Mouse (Mus musculus): ENCODE measurements around the gene 2210017I01Rik. TPM values are rescaled to one million over a fixed set of nuclear protein-coding genes. Genes with fewer than 3 reads are reported as not detected.

2210017I01Rik gene
- polyA plus RNA-seq (2012; rRNA removed): not detected in 2 replicates

DNA sequence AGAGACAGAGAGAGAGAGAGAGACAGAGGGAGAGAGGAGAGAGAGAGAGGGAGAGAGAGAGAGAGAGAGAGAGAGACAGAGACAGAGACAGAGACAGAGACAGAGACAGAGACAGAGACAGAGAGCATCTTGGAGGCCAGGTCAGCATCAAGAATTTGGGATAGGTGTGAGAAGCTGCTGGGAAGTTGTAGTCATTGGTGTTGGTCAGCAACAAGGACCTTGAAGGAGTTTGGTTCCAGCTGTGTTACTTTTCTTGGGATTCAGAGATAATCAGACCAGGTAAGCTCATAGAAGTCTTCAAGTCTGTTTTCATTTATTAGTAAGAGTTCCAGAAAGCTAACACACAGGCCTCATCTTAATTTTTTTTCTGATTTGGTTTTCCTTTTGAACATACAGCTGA is at the start of gene 2210017I01Rik:
TSS of gene 2210017I01Rik (minus strand) at position 101 of the 400 bp plus-strand sequence.

DNA sequence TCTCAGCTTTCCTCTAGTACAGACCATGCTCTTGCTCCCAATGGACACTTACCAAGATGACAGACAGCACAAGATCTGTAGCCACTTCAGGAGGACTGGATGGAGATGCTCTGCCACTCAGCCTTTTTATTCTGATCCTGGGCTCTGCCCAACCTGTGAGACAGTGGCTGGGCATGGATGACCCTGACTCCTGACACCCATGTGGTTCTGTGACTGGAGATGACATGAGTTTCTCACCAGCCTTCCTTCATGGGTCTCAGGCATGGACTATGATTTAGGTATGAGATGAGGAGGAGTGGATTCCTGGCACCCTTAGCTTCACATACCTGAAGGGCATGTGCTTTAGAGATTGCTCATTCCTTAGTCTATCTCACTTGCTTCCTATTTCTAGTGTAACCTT is 49.5 kb upstream of the 2210017I01Rik start, which contains the start of gene Lce1b:
TSS of gene Lce1b (minus strand) at position 101 of the 400 bp plus-strand sequence.

DNA sequence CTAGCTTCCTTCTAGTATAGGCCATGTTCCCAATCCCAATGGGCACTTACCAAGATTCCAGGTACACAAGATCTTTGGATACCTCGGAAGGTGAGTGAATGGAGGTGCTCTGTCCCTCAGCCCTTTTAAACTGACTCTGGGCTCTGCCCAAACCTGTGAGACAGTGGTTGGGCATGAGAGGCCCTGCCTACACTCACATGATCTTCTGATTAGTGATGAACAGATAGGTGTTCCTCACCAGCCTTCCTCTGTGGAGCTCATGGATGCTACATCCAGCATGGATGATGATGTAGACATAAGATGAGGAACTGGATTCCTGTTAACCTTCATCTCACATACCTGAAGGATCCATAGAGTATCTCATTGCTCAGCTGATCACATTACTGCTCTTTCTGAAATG is 40.9 kb upstream of the 2210017I01Rik start, which contains the start of gene Lce1a1:
TSS of gene Lce1a1 (minus strand) at position 101 of the 400 bp plus-strand sequence.

DNA sequence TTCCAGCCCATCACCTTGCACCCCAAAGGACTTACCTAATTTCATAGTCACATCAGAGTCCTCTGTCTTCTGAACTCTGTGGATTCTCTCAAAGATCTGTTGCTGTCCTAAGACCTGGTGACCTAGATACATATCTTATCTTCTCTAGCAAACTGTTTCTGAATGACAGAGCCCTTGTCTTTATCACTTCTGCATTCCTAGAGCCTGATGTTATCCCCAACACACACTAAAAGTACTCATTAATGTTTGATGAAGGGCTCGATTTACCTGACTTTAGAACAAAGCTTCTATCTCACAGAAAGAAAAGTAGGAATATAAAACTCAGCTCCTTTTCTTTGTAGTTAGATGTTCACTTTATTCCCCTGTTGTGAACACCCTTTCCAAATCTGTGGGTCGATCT is 14.3 kb upstream of the 2210017I01Rik start, which contains the start of gene Lce6a:
TSS of gene Lce6a (minus strand) at position 101 of the 400 bp plus-strand sequence.

DNA sequence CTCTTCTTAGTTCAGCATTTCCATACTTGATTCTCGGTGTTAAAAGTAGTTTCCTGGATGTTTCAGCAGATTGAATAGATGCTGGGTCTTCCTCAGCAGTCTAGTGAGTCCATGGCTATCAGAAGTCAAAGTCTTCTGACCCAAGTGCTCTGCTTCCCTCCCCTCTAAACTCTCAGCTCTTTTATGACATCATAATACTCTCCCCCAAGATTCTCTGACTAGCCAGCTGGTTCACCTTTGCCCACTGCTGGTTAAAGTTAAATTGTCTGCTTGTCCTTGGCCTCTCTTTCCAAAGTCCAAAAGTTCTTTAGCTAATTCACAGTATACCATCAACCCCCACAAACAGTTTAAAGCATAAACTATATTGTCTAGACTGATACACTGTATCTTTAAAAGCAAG is 18.4 kb downstream of the 2210017I01Rik start, which contains the start of gene Smcp:
TSS of gene Smcp (minus strand) at position 140 of the 400 bp plus-strand sequence.

DNA sequence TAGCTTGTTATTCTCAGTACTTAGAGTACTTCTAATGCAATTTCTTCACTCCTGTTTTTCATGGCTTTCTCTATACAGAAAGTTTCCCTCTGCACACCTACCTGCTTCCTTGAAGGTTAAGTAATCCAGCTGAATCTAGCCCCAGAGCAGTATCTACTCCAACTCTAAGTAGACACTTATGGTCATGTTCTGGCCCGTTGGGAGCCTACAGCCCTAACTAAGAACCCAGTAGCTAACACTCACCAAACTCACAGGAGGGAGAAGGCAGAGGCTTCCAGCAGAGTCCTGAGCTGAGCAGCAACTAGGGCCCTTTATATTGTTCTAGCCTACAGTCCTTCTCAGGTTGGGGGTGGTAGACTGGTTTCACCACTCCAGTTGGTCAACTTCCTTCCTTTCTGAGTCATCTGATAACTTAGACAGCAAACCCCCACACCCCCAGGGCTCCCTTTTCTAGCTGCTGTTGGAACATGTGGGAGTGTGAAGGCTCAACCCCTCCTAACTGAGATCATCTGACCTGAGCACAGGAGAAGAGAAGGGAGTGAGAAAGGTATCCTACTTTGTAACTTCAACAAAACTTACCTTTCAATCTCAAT is 33.7 kb downstream of the 2210017I01Rik start, which contains the start of gene Ivl:
TSS of gene Ivl (minus strand) at position 287 of the 593 bp plus-strand sequence.

Other genes starting within 250 kb of the 2210017I01Rik start
- not detected in 2 replicates for gene Sprr2f, start 242.3 kb downstream of the 2210017I01Rik start, polyA plus RNA-seq (2012; rRNA removed)
- gene Sprr2h, start 221.8 kb downstream of the 2210017I01Rik start, polyA plus RNA-seq (2012; rRNA removed): 0.22 TPM in 1 of 2 replicates, not detected in the other
- gene Sprr2i, start 199.5 kb downstream of the 2210017I01Rik start, polyA plus RNA-seq (2012; rRNA removed): not detected in 2 replicates
- not detected in 2 replicates for gene Sprr2j-ps, start 189.4 kb downstream of the 2210017I01Rik start, polyA plus RNA-seq (2012; rRNA removed)
- gene Gm9774, start 178.1 kb downstream of the 2210017I01Rik start, polyA plus RNA-seq (2012; rRNA removed): 4.5 and 8.2 TPM in 2 replicates
- not detected in 2 replicates for gene Sprr2k, start 174.9 kb downstream of the 2210017I01Rik start, polyA plus RNA-seq (2012; rRNA removed)
- not detected in 2 replicates for gene Sprr1b, start 168.7 kb downstream of the 2210017I01Rik start, polyA plus RNA-seq (2012; rRNA removed)
- gene Sprr3, start 148.8 kb downstream of the 2210017I01Rik start, polyA plus RNA-seq (2012; rRNA removed): not detected in 2 replicates
- gene Sprr1a, start 121.6 kb downstream of the 2210017I01Rik start, polyA plus RNA-seq (2012; rRNA removed): 27.3 and 33.0 TPM in 2 replicates
- gene Sprr4, start 107.0 kb downstream of the 2210017I01Rik start, polyA plus RNA-seq (2012; rRNA removed): not detected in 2 replicates
- not detected in 2 replicates for gene 2310046K23Rik, start 73.0 kb downstream of the 2210017I01Rik start, polyA plus RNA-seq (2012; rRNA removed)
- not detected in 2 replicates for gene Ivl, start 33.8 kb downstream of the 2210017I01Rik start, polyA plus RNA-seq (2012; rRNA removed)
- not detected in 2 replicates for gene Smcp, start 18.5 kb downstream of the 2210017I01Rik start, polyA plus RNA-seq (2012; rRNA removed)
- gene Lce6a, start 14.2 kb upstream of the 2210017I01Rik start, polyA plus RNA-seq (2012; rRNA removed): not detected in 2 replicates
- gene Lce1a1, start 40.8 kb upstream of the 2210017I01Rik start, polyA plus RNA-seq (2012; rRNA removed): not detected in 2 replicates
- gene Lce1b, start 49.4 kb upstream of the 2210017I01Rik start, polyA plus RNA-seq (2012; rRNA removed): not detected in 2 replicates
- gene Lce1a2, start 62.8 kb upstream of the 2210017I01Rik start, polyA plus RNA-seq (2012; rRNA removed): not detected in 2 replicates
- not detected in 2 replicates for gene Lce1c, start 71.8 kb upstream of the 2210017I01Rik start, polyA plus RNA-seq (2012; rRNA removed)
- not detected in 2 replicates for gene Lce1d, start 79.7 kb upstream of the 2210017I01Rik start, polyA plus RNA-seq (2012; rRNA removed)
- not detected in 2 replicates for gene Lce1e, start 101.6 kb upstream of the 2210017I01Rik start, polyA plus RNA-seq (2012; rRNA removed)
- not detected in 2 replicates for gene Lce1f, start 112.9 kb upstream of the 2210017I01Rik start, polyA plus RNA-seq (2012; rRNA removed)
- gene Gm38119, start 131.6 kb upstream of the 2210017I01Rik start, polyA plus RNA-seq (2012; rRNA removed): not detected in 2 replicates
- not detected in 2 replicates for gene Lce1g, start 144.8 kb upstream of the 2210017I01Rik start, polyA plus RNA-seq (2012; rRNA removed)
- gene Lce1h, start 157.6 kb upstream of the 2210017I01Rik start, polyA plus RNA-seq (2012; rRNA removed): not detected in 2 replicates
- not detected in 2 replicates for gene Lce1i, start 171.4 kb upstream of the 2210017I01Rik start, polyA plus RNA-seq (2012; rRNA removed)
- gene Lce1j, start 183.0 kb upstream of the 2210017I01Rik start, polyA plus RNA-seq (2012; rRNA removed): not detected in 2 replicates
- not detected in 2 replicates for gene Lce1k, start 200.4 kb upstream of the 2210017I01Rik start, polyA plus RNA-seq (2012; rRNA removed)
- not detected in 2 replicates for gene Kprp, start 219.8 kb upstream of the 2210017I01Rik start, polyA plus RNA-seq (2012; rRNA removed)
- not detected in 2 replicates for gene Lce1l, start 243.8 kb upstream of the 2210017I01Rik start, polyA plus RNA-seq (2012; rRNA removed)

All from colon, adult 2 months (tissue).